14 mouse cellular contexts compared by ENCODE assay signal in the genomic region with DNA sequence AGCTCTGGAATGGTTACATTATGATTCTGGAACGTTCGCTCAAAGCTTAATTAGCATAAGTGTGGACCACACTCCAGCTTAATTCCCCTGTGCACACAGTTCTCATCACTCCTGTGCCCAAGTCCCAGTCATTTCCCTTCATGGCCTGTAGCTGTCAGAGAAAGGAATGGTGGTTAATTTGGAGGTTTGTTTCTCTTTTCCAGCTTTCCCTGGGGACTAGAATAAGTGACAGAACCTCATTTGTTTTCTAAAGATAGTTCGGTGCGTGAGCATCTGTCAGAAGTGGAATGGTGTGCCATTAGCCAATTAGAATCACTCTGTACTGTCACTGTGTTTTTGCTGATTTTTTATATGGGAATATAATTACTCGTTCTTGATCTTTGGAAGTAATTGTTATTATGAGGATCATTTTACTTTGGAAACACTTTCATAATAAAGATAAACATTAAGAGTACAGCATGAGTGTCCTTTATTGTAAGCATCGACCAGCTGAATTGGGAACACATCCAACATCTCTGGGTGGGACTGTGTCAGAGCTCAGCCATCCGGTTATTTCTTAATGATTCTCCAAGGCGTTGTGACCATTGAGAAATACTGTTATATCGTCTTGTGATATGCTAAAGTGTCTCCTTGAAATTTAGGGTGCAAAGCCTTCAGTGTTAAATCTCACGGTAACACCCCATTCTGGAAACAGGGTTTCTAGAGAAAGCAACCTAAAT. TPM values are rescaled to one million over a fixed set of nuclear protein-coding genes. Genes with fewer than 3 reads are reported as not detected.
A peak's percentile ranks its signal among the peaks of the same experiment; 100 is the strongest.
DNase-seq lines count a peak whose midpoint lies in the region; ATAC-seq and TF ChIP-seq lines count a peak whose summit lies in the region.
"Had no signal": no experiment of that assay in that cellular context is flagged by ENCODE, and none has a peak within 500 bp of the region (broad histone marks: within the 10 kb centered on the region; RNA-seq: fewer than 3 reads in every experiment).

No protein-coding gene starts in this region.

- 43% methylated on average over 10 of the region's 10 CpGs for WGBS in forebrain, postnatal 0 days

- H3K9me3 ChIP-seq in forebrain, postnatal 0 days (ENCODE audit: low read length) = no peaks in the 10 kb centered on the region

- H3K4me2 ChIP-seq in forebrain, postnatal 0 days (ENCODE audit: low read depth) = no peak overlapping the region
- H3K4me2 ChIP-seq: limb, embryonic 15.5 days had no signal

- H3K27me3 ChIP-seq in forebrain, postnatal 0 days (ENCODE audit: insufficient read depth, low read length) = no peaks in the 10 kb centered on the region
- H3K27me3 ChIP-seq: limb, embryonic 15.5 days had no signal

- peak overlapping the region; percentile 75 for H3K27ac ChIP-seq in layer of hippocampus, adult 2 months
- peak overlapping the region; percentile 15; the same call in 1 of the 2 replicates for H3K27ac ChIP-seq in forebrain, postnatal 0 days (ENCODE audit: low read depth, low read length)
- H3K27ac ChIP-seq: limb, embryonic 15.5 days had no signal

- TF ChIP-seq CTCF in layer of hippocampus, adult 2 months (conservative IDR thresholded peaks at IDR 0.05) = 0 out of 2 replicates have a peak, but pooled peaks have one; percentile 25
- TF ChIP-seq CTCF in forebrain, postnatal 0 days (IDR thresholded peaks at IDR 0.05; ENCODE audit: low read depth) = no peak

- 0 out of 2 replicates have a peak, but pooled peaks cover 4% of the 10 kb centered on the region for H3K4me1 ChIP-seq in forebrain, postnatal 0 days (ENCODE audit: insufficient read depth)

- no peak overlapping the region for H3K9ac ChIP-seq in forebrain, postnatal 0 days
- H3K9ac ChIP-seq: limb, embryonic 15.5 days had no signal

- no peak for DNase-seq in frontal cortex, postnatal 10 days (ENCODE audit: low spot score in 2 of 2)
- no peak for DNase-seq in layer of hippocampus, adult 2 months (ENCODE audit: low spot score in 2 of 2)
- no peak for DNase-seq in layer of hippocampus, postnatal 14 days (ENCODE audit: low spot score in 2 of 2)
- no peak for DNase-seq in forebrain, postnatal 0 days
- DNase-seq in lung, postnatal 25 days (ENCODE audit: low spot score) = peak; percentile 62
- DNase-seq in adrenal gland, postnatal 25 days = no peak
- no peak for DNase-seq in frontal cortex, postnatal 36 days (ENCODE audit: low spot score in 2 of 2)
- DNase-seq: gastrocnemius, postnatal 10 days; kidney, postnatal 10 days; thymus, postnatal 14 days had no signal

- no peak overlapping the region for H3K4me3 ChIP-seq in layer of hippocampus, adult 2 months
- no peak overlapping the region for H3K4me3 ChIP-seq in forebrain, postnatal 0 days (ENCODE audit: low read depth, low read length)
- H3K4me3 ChIP-seq: limb, embryonic 15.5 days; myocyte had no signal

- 0 out of 2 replicates have a peak, but pooled peaks have one; percentile 2 for ATAC-seq in frontal cortex, adult (ENCODE audit: low TSS enrichment)
- no peak; the same call in 1 of the 2 replicates for ATAC-seq in forebrain, postnatal 0 days

- H3K36me3 ChIP-seq in forebrain, postnatal 0 days (ENCODE audit: insufficient read depth) = no peaks in the 10 kb centered on the region
- H3K36me3 ChIP-seq: limb, embryonic 15.5 days had no signal

RNA-seq across cellular contexts. Expression of a gene that starts 21.6 kb away (rescaled TPM):
- total RNA-seq in layer of hippocampus, adult 2 months (2021) = 1 to 10 TPM; 4.2 to 4.8 TPM
- total RNA-seq in layer of hippocampus, postnatal 14 days (2021) = 1 to 10 TPM; 5.7 to 7.5 TPM
- total RNA-seq in forebrain, postnatal 0 days (2014; rRNA removed) = 2.6 and 5.5 TPM in 2 replicates
- 2.8 and 3.1 TPM in 2 replicates for polyA plus RNA-seq in forebrain, postnatal 0 days (2015; fragmentation: Nextera tagmentation; extraction: Ambion mirVana)
- 8.0 and 8.9 TPM in 2 replicates for total RNA-seq in adrenal gland, postnatal 25 days (2021)
- total RNA-seq: hematopoietic stem cell, adult 5-6 weeks had no signal
